Mouse (Mus musculus): Measurements from ENCODE around the gene Gm13277. TPM values are rescaled to one million over a fixed set of nuclear protein-coding genes. Genes with fewer than 3 reads are reported as not detected.
"Not testable (repeated sequence)": the region's sequence is repeated elsewhere in the genome, so short reads cannot be mapped to it uniquely, and the experiment has no call there.

Gm13277 gene
- polyA plus RNA-seq, 1 experiment from 2014 or later: not detected

DNA sequence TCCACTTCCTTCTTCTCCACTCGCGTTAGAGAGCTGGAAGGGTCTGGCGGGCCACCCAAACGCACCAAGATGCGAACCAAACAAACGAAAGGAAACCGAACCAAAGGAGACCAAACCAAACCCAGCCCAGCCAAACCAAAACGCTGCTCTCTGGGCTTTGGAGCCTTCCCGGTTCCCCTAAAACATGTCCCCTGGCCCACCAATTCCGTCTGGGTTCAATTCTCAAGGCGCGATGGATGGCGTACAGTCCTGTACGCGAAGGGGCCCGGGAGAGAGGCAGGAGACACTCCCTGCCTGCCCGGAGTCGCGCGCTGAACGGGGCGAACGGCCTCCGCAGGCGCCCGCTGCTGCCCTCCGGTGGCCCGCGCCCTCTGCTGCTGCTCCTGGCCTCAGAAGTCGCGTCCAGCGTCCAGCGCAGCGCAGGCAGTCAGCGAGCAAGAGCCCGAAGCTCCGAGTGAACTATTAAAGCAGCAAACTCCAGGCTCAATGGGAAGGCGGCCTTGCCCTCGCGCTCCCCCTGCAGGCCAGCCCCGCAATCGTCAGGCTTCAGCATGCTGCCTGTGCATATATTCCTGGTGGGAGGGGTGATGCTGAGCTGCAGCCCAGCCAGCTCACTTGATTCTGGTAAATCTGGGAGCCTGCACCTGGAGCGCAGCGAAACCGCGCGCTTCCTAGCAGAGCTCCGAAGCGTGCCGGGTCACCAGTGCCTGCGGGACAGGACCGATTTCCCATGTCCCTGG is 5.7 kb downstream of the Gm13277 start, which contains the start of gene Gm13275:
Gene Gm13275, plus strand, starts transcription at position 552 of the 740 bp plus-strand sequence.
- ATAC-seq (ENCODE audit: low read depth); H3K27me3 ChIP-seq; DNase-seq; H3K4me2 ChIP-seq; H3K27ac ChIP-seq; H3K9ac ChIP-seq; H3K4me3 ChIP-seq (replicated peaks); H3K36me3 ChIP-seq; H3K9me3 ChIP-seq (replicated peaks); H3K4me1 ChIP-seq (replicated peaks): not testable (repeated sequence)
- whole genome bisulfite sequencing (ENCODE audit: insufficient replicate concordance): 0% methylated on average over 12 of the region's 52 CpGs

DNA sequence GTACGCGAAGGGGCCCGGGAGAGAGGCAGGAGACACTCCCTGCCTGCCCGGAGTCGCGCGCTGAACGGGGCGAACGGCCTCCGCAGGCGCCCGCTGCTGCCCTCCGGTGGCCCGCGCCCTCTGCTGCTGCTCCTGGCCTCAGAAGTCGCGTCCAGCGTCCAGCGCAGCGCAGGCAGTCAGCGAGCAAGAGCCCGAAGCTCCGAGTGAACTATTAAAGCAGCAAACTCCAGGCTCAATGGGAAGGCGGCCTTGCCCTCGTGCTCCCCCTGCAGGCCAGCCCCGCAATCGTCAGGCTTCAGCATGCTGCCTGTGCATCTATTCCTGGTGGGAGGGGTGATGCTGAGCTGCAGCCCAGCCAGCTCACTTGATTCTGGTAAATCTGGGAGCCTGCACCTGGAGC is 8.7 kb downstream of the Gm13277 start, which contains the start of gene Gm13279:
Gene Gm13279, plus strand, starts transcription at position 301 of the 400 bp plus-strand sequence.
- not testable (repeated sequence) for H3K36me3 ChIP-seq; H3K9me3 ChIP-seq (replicated peaks); DNase-seq; H3K9ac ChIP-seq; ATAC-seq (ENCODE audit: low read depth); H3K4me3 ChIP-seq (replicated peaks); H3K27me3 ChIP-seq; H3K4me1 ChIP-seq (replicated peaks); H3K27ac ChIP-seq; H3K4me2 ChIP-seq
- WGBS (ENCODE audit: insufficient replicate concordance): no CpG with 5 or more reads among the region's 28 CpGs

DNA sequence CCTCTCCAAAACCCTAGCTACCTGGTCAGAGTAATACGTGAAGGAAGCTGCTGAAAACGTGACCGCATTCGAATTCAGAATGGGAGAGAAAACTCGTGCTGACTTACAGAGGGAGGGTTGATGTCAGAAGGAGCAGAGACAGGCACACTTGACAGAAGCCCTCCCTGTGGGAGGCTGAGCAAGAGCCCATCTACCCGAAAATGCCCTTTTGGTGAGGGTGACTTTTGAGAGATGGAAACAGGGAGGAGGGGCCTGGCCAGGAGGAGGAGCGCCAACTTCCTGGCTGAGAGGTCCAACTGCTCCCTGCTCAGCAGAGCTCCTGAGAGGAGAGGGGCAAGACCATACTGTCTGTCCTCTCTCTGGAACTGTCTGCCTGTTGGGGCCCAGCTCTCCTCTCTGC is 10.9 kb downstream of the Gm13277 start, which contains the start of gene Gm13285:
Gene Gm13285, plus strand, starts transcription at position 301 of the 400 bp plus-strand sequence.
- DNase-seq; H3K36me3 ChIP-seq; ATAC-seq (ENCODE audit: low read depth); H3K27me3 ChIP-seq; H3K4me2 ChIP-seq; H3K27ac ChIP-seq; H3K9ac ChIP-seq; H3K4me3 ChIP-seq (replicated peaks); H3K4me1 ChIP-seq (replicated peaks); H3K9me3 ChIP-seq (replicated peaks): not testable (repeated sequence)
- 8% methylated on average over 5 of the region's 7 CpGs for WGBS (ENCODE audit: insufficient replicate concordance)

DNA sequence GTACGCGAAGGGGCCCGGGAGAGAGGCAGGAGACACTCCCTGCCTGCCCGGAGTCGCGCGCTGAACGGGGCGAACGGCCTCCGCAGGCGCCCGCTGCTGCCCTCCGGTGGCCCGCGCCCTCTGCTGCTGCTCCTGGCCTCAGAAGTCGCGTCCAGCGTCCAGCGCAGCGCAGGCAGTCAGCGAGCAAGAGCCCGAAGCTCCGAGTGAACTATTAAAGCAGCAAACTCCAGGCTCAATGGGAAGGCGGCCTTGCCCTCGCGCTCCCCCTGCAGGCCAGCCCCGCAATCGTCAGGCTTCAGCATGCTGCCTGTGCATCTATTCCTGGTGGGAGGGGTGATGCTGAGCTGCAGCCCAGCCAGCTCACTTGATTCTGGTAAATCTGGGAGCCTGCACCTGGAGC is 14.5 kb downstream of the Gm13277 start, which contains the start of gene Gm13287:
Gene Gm13287, plus strand, starts transcription at position 301 of the 400 bp plus-strand sequence.
- ATAC-seq (ENCODE audit: low read depth); DNase-seq; H3K27ac ChIP-seq; H3K4me1 ChIP-seq (replicated peaks); H3K9ac ChIP-seq; H3K36me3 ChIP-seq; H3K4me3 ChIP-seq (replicated peaks); H3K9me3 ChIP-seq (replicated peaks): not testable (repeated sequence)
- H3K4me2 ChIP-seq: peak within 1 kb of the TSS; percentile 30; the same call in 1 of the 2 replicates
- H3K27me3 ChIP-seq: peaks cover 11% of the 10 kb centered on the region; the same call in 1 of the 2 replicates
- WGBS (ENCODE audit: insufficient replicate concordance): no CpG with 5 or more reads among the region's 29 CpGs

DNA sequence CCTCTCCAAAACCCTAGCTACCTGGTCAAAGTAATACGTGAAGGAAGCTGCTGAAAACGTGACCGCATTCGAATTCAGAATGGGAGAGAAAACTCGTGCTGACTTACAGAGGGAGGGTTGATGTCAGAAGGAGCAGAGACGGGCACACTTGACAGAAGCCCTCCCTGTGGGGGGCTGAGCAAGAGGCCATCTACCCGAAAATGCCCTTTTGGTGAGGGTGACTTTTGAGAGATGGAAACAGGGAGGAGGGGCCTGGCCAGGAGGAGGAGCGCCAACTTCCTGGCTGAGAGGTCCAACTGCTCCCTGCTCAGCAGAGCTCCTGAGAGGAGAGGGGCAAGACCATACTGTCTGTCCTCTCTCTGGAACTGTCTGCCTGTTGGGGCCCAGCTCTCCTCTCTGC is 16.8 kb downstream of the Gm13277 start, which contains the start of gene Gm13288:
Gene Gm13288, plus strand, starts transcription at position 301 of the 400 bp plus-strand sequence.
- H3K27me3 ChIP-seq: peaks cover 12% of the 10 kb centered on the region; the same call in 1 of the 2 replicates

DNA sequence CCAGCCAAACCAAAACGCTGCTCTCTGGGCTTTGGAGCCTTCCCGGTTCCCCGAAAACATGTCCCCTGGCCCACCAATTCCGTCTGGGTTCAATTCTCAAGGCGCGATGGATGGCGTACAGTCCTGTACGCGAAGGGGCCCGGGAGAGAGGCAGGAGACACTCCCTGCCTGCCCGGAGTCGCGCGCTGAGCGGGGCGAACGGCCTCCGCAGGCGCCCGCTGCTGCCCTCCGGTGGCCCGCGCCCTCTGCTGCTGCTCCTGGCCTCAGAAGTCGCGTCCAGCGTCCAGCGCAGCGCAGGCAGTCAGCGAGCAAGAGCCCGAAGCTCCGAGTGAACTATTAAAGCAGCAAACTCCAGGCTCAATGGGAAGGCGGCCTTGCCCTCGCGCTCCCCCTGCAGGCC is 17.3 kb downstream of the Gm13277 start:
- not testable (repeated sequence) for ATAC-seq (ENCODE audit: low read depth); DNase-seq; H3K27ac ChIP-seq; H3K9ac ChIP-seq; H3K4me1 ChIP-seq (replicated peaks); H3K36me3 ChIP-seq; H3K4me3 ChIP-seq (replicated peaks); H3K9me3 ChIP-seq (replicated peaks)
- peak overlapping the region; percentile 42; the same call in 1 of the 2 replicates for H3K4me2 ChIP-seq
- WGBS (ENCODE audit: insufficient replicate concordance): 0% methylated on average over 9 of the region's 34 CpGs
- H3K27me3 ChIP-seq: peaks cover 12% of the 10 kb centered on the region; the same call in 1 of the 2 replicates

More for the DNA sequence above, 16.8 kb downstream of the Gm13277 start, which contains the start of gene Gm13288:
- ATAC-seq (ENCODE audit: low read depth); H3K9ac ChIP-seq; DNase-seq; H3K4me3 ChIP-seq (replicated peaks); H3K36me3 ChIP-seq; H3K27ac ChIP-seq; H3K9me3 ChIP-seq (replicated peaks); H3K4me1 ChIP-seq (replicated peaks): not testable (repeated sequence)
- no CpG with 5 or more reads among the region's 8 CpGs for WGBS (ENCODE audit: insufficient replicate concordance)
- peak within 1 kb of the TSS; percentile 42; the same call in 1 of the 2 replicates for H3K4me2 ChIP-seq

DNA sequence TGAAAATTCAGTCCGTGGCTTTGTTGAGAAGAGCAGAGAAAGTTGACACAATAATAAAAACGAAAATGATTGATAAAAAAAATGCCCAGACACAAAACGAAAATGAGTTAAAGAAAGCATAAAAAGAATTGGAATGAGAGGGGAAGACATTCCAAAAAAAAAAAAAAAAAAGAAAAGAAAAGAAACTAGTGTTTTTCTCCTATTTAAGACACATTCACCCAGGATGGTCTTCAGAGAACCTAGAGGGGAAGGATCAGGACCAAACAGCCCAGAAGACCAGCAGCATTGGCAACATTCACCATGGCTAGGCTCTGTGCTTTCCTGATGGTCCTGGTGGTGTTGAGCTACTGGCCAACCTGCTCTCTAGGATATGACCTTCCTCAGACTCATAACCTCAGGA is 27.5 kb downstream of the Gm13277 start, which contains the start of gene Ifna7:
Gene Ifna7, plus strand, starts transcription at position 301 of the 400 bp plus-strand sequence.
- H3K4me2 ChIP-seq: no peak within 1 kb of the TSS
- H3K4me1 ChIP-seq (replicated peaks): no peaks in the 10 kb centered on the region
- no peak within 1 kb of the TSS for H3K4me3 ChIP-seq (replicated peaks)
- H3K9ac ChIP-seq: no peak within 1 kb of the TSS
- WGBS (ENCODE audit: insufficient replicate concordance): 35% methylated on average over 3 of the region's 3 CpGs
- H3K9me3 ChIP-seq (replicated peaks): no peaks in the 10 kb centered on the region
- H3K27me3 ChIP-seq: 0 out of 2 replicates have a peak, but pooled peaks cover 4% of the 10 kb centered on the region
- H3K27ac ChIP-seq: no peak within 1 kb of the TSS
- no peak for DNase-seq
- no peaks in the 10 kb centered on the region for H3K36me3 ChIP-seq
- ATAC-seq (ENCODE audit: low read depth): no peak

DNA sequence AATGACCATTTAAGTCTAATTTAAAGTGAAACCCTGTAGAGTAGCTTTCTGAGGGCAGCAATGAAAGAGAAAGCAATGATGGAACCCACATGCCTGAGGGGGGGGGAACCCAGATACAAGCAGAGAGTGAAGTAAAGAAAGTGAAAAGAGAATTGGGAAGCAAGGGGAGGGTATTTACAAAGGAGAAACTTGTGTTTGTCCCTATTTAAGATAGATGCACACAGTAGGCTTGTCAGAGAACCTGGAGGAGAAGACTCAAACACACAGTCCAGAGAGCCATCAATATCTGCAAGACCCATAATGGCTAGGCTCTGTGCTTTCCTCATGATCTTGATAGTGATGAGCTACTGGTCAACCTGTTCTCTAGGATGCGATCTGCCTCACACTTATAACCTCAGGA is 31.2 kb downstream of the Gm13277 start, which contains the start of gene Ifna11:
Gene Ifna11, plus strand, starts transcription at position 301 of the 400 bp plus-strand sequence.
- H3K4me3 ChIP-seq (replicated peaks): no peak within 1 kb of the TSS
- no peak within 1 kb of the TSS for H3K4me2 ChIP-seq
- DNase-seq: no peak
- no peaks in the 10 kb centered on the region for H3K4me1 ChIP-seq (replicated peaks)
- H3K9ac ChIP-seq: no peak within 1 kb of the TSS
- H3K36me3 ChIP-seq: no peaks in the 10 kb centered on the region
- no peaks in the 10 kb centered on the region for H3K9me3 ChIP-seq (replicated peaks)
- H3K27ac ChIP-seq: no peak within 1 kb of the TSS
- no peak for ATAC-seq (ENCODE audit: low read depth)
- 0 out of 2 replicates have a peak, but pooled peaks cover 4% of the 10 kb centered on the region for H3K27me3 ChIP-seq
- WGBS (ENCODE audit: insufficient replicate concordance): 52% methylated on average over 1 of the region's 1 CpGs

DNA sequence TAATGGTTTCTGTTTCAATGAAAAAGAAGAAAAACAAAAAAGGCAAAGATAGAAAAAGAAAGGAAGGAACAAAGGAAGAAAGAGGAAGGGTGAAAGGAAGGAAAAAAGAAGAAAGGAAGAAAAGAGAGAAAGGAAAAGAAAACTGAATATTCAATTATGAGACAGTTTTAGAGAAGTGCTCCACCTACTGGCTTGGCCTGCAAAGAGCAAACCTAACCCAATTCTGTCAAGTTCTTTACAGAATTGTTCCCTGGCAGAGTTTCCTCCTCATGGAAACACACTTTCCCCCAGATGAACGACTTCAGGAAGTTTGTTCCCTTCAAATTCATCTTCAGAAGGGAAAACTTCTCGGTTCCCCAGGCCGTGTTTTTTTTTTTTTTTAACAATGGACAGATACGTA is 34.6 kb downstream of the Gm13277 start:
- ATAC-seq (ENCODE audit: low read depth): no peak
- H3K4me2 ChIP-seq: no peak overlapping the region
- no peak for DNase-seq
- no peaks in the 10 kb centered on the region for H3K9me3 ChIP-seq (replicated peaks)
- H3K9ac ChIP-seq: no peak overlapping the region
- 19% methylated on average over 4 of the region's 4 CpGs for WGBS (ENCODE audit: insufficient replicate concordance)
- H3K36me3 ChIP-seq: no peaks in the 10 kb centered on the region
- H3K27me3 ChIP-seq: no peaks in the 10 kb centered on the region
- no peaks in the 10 kb centered on the region for H3K4me1 ChIP-seq (replicated peaks)
- H3K27ac ChIP-seq: no peak overlapping the region
- H3K4me3 ChIP-seq (replicated peaks): no peak overlapping the region

DNA sequence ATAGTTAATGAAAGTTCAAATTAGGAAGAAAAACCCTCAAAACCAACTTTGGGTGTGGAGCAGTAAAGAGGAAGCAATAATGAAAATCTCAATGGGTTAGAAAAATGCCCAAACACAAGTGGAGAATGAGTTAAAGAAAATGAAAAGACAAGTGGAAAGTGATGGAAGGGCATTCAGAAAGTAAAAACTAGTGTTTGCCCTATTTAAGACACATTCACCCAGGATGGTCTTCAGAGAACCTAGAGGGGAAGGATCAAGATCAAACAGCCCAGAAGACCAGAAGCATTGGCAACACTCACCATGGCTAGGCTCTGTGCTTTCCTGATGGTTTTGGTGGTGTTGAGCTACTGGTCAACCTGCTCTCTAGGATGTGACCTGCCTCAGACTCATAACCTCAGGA is 38.7 kb downstream of the Gm13277 start, which contains the start of gene Ifna6:
Gene Ifna6, plus strand, starts transcription at position 301 of the 400 bp plus-strand sequence.
- H3K9me3 ChIP-seq (replicated peaks); H3K4me2 ChIP-seq; H3K9ac ChIP-seq; H3K36me3 ChIP-seq; DNase-seq; H3K27ac ChIP-seq; H3K4me3 ChIP-seq (replicated peaks); ATAC-seq (ENCODE audit: low read depth); H3K27me3 ChIP-seq; H3K4me1 ChIP-seq (replicated peaks): not testable (repeated sequence)

DNA sequence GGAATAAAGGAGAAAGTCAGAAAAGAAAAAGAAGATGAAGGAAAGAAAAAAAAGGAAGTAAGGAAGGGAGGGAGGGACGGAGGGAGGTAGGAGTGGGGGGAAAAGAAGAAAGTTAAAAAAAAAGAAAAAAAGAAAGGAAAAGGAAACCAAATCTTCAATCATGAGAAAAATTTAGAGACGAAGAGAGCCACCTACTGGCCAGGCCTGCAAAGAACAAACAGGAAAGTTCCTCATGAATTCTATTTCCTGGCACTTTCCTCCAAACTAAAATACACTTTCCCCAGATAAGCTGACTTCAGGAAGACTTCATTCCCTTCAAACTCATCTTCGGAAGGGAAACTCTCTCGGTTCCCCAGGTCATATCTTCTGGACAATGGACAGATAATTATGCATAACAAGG is 42.1 kb downstream of the Gm13277 start:
- H3K9ac ChIP-seq: no peak overlapping the region
- WGBS (ENCODE audit: insufficient replicate concordance): 16% methylated on average over 4 of the region's 4 CpGs

More for the DNA sequence above, 42.1 kb downstream of the Gm13277 start:
- ATAC-seq (ENCODE audit: low read depth): no peak
- Histone ChIP-seq H3K27ac (no peak overlapping the region), H3K4me3 (replicated peaks) (no peak overlapping the region), H3K27me3 (no peaks in the 10 kb centered on the region), H3K36me3 (no peaks in the 10 kb centered on the region), H3K4me2 (no peak overlapping the region), H3K4me1 (replicated peaks) (no peaks in the 10 kb centered on the region), H3K9me3 (replicated peaks) (no peaks in the 10 kb centered on the region)
- no peak for DNase-seq
